Mouse (Mus musculus) MEL-GATA-1-ER (cell line): Measurements from ENCODE around the gene Ptprn2.
"Not testable (repeated sequence)": the region's sequence is repeated elsewhere in the genome, so short reads cannot be mapped to it uniquely, and the experiment has no call there.

Experiments
- DNase-seq: peaks from one replicate; pipeline ENCODE4 v3.0.0-alpha.2; 2012; ENCODE audit warnings: low read depth; ENCODE audit errors: extremely low read depth

Gene Ptprn2

DNA sequence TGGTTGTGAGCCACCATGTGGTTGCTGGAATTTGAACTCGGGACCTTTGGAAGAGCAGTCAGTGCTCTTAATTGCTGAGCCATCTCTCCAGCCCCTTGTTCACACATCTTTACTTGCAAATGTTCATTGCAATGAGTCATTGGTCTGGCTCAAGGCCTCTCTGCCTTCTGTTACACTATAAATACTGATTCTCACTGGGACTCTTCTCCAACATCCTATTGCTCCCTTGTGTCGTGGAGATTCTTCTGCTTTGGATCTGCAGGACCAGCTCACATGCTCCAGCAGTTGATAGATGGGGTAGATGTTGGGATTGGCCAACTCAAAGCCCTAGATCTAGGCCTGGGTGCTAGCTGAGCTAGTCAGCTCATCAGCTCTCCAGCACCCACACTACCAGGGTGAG, 28.3 kb downstream of the Ptprn2 start:
- DNase-seq, result not testable (repeated sequence)

DNA sequence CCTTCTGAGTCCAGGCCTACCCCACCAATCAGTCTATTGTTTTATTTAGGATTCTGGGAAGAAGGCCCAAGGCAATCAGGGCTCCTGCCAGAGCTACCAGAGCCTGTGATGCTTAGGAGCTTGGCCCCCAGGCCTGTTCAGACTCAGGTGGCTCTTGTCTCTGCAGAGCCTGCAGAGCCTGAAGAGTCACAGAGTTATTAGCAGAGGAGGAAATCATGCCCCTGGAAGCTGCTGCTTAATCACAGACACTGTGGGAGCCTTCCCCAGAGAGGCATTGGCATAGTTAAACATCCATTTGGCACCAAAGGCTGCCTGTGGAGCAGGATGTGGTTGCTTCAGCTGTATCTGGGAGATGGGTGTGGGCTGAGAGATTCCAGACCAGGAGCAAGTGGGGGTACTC, 30.3 kb downstream of the Ptprn2 start:
- no peak for DNase-seq

DNA sequence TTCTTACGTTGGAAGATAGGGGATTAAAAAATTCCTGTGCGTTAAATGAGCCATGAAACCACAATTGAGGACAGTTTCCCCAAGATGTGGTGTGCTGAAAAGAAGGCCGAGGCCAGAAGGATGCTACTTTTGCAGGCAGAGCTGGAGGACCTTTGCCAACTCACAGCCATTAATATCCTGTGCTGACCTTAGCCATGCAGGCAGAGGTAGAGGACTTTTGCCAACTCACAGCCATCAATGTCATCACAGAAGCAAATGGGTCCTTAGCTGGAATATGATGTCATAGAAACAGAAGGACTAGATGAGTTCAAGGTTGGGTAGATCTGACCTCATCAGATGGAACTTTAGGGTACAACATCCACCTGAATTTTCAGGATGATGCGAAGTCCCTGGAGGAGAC, 43.3 kb downstream of the Ptprn2 start:
- no peak for DNase-seq

DNA sequence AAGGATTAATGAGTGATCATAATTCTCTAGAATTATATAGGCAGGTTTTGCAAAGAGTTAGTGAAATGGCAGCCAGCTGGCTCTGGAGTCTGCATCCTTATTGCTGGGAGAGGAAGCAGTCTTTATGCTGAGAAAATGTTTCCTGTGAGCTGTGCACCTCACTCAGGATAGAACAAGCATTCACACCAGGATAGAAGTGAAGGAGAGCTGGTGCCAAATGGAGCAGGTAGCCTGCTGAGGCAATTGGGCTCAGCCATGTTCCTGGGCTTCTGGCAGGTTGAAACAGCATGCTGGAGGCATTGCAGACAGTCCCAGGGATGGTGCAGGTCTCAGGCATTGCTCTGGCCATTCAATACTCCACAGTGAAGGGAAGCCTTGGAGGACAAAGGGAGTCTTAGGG, 47.8 kb downstream of the Ptprn2 start:
- no peak for DNase-seq

DNA sequence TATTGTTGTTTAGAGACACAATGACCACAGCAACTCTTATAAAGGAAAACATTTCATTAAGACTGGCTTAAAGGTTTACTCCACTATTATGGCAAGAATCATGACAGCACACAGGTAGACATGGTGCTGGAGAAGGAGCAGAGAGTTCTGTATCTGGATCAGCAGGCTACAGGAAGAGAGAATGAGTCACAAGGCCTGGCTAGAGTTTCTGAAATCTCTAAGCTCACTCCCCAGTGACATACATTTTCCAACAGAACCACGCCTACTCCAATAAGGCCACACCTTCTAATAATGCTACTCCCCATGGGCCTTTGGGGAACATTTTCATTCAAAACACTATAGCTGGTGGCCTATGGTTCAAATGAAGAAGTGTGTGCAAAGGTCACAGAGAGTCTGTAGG, 53.8 kb downstream of the Ptprn2 start:
- DNase-seq, result no peak

DNA sequence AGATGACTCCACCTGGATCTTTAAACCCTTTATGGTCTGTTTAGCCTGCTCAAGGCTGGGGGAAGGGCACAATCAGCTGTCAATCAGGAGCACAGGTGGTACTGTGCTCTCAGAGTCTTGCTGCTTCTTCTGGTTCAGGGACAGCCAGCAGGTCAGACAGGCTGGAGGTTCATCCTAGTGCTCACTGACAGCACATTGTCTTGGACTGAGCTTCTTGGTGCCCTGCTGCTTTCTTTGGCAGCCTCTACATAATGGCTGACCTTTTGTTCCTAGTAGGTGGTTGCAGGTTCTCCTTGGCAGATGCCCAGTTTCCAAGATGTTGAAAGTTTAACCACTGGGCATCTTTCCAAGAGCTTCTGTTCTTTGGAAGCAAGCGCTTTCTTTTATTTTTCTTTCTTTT, 55.1 kb downstream of the Ptprn2 start:
- DNase-seq, result no peak

DNA sequence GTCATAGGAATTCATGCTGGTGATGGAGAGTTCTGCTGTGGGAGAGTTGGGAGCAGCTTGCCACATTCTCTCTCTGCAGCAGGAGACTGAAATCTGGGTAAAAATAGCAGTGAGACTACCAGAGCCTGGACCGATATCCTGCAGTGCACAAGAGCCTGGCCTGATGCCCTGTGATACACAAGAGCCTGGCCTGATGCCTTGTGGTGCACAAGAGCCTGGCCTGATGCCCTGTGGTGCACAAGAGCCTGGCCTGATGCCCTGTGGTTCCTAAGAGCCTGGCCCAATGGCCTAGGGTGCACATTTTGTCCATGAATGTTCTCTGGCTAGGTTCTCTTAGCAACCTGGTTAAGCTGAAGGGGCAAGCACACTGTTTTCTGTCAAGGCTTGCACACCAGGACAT, 64.5 kb downstream of the Ptprn2 start:
- DNase-seq, result no peak

DNA sequence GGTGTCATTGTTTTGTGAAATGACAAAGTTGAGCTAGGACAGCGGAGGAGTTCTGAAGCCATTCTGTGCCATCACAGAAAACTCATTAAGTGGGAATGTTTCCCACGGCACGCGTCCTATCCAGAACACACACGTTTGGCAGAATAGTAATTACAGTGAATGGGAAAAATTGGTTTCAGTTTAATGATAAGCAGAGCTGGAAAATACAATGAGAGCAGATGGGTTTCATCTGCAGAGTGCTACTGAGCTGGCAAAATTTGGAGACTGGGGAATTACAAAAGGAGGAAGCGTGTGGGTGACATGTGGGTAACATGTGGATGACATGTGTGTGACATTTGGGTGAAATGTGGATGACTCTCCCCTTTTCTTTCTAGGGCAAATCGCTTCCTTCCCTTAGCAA, 66.0 kb downstream of the Ptprn2 start:
- DNase-seq, result no peak

DNA sequence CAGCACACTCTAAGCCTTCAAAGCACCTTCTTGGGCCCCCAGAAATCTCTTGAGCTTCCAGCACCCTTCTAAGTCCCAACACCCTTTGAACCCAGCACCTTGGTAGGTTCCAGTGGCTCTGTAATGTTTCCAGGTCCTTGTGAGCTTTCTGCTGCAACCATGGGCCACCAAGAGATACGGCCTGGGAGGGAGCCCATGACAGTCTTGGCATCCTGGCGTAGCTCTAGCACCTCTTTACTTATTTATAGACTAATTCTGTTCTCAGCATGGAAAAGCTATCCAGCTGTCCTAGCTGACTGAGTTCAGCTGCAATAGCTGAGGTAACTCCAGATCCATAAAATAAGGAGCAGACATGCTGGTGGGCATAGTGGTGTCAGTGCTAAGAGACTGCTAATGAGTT, 66.8 kb downstream of the Ptprn2 start:
- no peak for DNase-seq

DNA sequence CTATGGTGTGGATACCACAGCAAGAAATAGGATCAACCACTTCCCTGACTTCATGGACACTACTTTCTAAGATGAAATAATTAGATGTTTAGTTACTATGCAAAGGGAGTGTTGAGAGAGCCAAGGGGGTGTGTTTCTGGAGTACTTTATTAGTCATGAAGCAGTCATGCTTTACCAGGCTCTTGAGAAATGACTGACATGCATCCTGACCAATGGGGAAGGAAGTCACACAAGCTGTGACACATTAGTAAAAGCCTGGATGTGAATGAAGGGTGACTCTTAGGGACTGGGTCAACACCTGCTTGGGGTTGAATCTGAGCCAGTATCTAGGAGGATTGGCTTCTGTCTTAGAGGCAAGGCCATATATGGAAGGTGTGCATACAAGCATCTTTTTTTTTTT, 67.8 kb downstream of the Ptprn2 start:
- DNase-seq, result no peak

DNA sequence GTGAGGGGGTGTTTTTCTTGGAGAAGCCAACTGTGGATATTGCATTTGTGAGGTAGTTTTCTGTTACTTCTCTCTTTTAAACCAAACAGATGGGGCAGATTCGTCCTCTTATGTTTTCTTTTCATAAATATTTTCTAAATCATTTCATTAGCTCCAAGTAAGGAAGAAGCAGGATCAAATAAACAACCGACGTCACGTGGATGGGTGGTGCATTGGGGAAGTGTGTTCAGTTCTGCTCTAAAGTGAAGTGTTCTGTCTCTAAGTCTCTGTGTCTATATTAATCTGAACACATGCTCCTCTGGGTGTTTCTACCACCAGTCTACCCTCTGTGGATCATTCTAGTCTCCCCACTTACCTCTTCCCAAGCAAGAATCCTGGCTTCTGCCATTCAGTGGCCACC, 70.4 kb downstream of the Ptprn2 start:
- no peak for DNase-seq

DNA sequence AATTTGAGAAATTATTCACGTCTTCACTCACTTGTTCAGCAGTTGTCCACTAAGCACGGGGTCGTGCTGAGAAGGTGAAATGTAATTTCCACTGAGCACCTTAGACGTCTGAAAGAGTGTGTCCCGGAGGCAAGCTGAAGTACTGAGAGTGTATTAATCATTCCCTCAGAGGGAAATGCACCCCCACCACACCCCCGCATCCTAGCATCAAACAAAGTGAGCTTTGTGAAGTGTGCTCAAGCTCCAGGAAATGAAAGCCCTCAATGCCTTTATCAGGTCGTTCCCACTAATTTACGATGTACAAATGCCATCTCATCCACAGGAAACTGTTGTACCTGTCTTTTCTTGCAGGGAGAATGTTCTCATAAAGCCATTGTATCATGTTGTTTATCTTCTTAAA, 78.9 kb downstream of the Ptprn2 start:
- DNase-seq, result no peak

DNA sequence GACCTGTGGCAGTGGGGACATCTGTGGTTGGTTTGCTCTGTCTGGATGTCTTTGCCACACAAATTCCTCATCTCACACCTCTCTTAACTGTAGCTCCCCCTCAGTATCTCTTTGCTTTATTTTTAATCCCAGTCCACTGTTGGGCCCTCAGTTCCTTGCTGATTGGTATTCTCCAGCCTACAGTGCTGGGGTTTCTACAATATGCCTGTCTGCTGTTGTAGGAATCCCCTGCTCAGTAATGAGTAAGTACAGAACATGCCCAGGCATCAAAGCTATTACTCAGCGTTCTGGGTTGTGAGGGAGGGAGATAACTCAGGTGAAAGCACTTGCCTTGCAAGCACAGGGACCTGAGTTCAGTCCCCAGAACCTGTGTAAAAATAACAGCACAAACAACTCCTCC, 81.2 kb downstream of the Ptprn2 start:
- no peak for DNase-seq

DNA sequence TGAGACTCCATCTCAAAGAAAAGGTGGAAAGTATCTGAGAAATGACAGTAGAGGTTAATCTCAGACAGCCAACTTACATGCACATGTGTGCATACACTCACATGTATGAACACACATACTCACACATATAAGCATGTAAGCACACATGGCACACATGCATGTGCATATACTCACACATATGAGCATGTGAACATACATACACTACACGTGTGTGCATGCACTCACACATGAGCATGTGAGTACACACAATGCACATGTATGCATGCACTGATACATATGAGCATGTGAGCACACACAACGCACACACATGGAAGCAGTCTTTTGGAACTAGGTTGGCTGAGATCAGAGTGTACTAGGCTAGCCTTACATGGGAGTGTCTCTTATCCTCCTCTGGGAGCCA, 81.7 kb downstream of the Ptprn2 start:
- DNase-seq, result no peak

DNA sequence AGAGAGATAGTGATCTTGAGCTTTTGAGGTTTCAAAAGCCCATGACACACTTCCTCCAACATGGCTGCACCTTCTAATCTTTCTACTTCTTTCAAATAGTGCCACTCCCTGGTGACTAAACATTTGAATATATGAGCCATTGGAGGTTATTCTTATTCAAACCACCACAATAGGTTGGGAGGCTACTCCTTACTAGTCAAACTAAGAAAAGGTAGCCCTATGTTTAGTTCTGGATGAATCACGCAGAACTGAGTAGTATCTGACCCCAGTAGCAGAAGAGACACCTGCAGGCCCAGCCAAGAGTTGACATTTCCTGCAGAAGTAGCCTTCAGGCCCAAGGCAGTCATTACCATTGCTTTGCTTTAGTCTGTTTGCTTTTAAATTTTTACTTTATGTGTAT, 84.0 kb downstream of the Ptprn2 start:
- no peak for DNase-seq

DNA sequence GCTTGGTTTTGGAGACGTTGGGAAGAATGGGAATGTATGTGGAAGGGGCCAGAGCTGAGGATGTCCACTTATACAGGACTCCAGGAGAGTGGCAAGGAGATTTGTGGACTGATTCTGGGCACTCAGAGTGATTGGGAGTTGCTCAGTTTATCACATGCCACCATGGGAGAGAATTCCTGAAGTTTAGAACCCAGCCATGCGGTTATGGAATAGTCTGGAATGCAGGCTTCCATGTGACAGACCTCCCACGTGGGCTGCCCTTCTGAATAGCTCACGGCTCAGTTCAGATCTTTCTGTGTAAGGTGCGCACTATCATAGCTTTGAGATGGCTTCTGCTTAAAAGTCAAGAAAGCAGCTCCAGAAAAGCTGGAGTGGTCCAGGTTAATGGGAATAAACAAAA, 88.6 kb downstream of the Ptprn2 start:
- DNase-seq, result no peak

DNA sequence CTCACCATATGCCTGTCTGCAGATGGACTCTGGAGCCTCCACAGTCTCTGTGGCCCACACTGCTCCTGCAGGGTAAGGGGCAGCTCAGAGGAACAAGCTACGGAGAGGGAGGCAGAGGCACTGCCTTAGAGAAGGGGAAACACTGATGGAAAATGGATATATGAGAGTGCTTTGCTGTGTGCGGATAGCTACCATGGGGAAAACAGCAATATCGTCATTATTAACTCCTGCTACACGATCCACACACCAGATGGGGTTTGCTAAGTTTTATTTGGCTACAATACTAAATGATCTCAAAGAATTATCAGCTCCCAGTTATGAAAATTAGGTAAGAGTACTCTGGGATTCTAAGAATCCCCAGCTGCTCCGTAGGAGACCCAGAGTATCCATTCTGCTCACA, 89.2 kb downstream of the Ptprn2 start:
- DNase-seq, result no peak

DNA sequence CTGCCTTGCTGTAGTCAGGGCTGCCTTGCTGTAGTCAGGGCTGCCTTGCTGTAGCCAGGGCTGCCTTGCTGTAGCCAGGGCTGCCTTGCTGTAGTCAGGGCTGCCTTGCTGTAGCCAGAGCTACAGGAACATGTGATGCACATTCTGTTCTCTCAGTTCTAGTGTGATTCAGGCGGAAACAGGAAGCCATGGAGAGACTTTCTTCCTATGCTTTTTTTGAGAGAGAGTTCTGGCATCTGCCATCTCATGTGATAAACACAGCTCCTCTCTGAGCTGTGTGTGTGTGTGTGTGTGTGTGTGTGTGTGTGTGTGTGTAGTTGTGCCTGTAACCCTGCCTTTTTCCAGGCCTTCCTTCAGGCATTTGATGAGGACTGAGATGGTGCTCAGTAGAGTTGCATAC, 92.4 kb downstream of the Ptprn2 start:
- not testable (repeated sequence) for DNase-seq

DNA sequence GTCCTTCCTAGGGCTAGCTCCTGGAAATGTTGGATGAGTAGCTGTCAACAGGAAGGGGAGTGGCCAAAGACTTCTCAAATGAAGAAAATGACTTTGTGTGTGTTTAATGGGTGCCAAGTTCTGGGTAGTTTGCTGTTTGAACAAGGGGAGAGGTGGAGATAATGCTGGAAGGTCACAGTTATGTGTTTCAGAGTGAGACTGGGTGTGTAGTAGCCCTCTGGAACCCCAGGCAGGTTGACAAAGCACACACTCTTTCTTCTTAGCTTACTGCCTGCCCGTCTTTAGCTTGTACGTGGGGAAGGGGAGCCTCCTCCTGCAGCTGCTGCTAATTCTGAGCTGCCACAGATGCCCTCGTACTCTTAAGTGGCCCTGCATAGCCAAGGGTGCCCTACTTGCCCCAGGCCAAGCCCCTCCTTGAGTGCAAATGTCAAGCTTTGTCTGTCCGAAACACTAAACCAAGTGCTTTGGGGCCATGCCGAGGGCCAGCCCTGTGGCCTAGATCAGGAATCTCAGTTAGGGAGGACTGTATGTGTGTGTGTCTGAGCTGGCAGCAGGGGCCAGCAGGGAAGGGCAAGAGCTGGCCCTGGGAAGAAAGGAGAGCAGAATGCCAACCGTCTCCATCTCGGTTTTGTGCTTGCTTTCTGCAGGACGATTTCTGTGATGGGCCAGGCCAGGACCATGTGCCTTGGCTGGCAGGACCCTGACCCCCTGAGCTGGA, 95.5 kb downstream of the Ptprn2 start:
- no peak for DNase-seq

DNA sequence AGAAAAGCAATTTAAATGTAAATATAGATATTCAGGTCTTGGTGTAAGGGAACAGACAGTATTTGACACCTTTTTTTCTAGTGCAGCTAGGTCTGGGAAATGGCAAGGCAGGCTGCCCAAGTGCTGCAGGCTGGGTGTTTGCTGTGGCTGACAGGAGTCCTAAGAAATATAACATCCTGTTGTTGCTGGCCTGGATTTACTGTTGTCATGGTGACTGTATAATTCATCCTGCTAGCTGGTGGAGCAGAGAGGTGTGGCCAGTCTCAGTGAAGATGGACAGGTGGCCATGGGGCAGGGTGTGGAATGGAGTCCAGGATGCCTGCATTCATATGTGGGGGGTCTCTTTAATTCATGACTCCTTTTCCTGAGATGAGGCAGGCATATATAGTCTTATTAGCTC, 96.3 kb downstream of the Ptprn2 start:
- no peak for DNase-seq

DNA sequence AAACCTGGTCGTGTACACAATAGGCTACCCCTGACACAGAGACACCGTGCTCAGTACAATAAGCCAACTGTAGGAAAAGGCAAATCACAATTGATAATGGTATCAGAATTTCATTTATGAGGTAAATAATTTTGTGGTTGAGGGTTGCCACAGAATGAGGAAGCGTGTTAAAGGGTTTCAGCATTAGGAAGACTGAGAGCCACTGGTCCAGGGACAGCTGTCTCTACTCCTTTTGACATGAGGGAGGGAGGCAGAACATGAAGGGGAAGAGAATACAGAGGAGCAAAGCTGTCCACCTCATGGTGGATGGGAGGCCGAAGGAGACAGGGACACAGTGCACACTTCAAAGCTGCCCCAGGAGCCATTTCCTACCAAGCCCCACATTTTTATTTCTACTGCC, 97.3 kb downstream of the Ptprn2 start:
- no peak for DNase-seq

DNA sequence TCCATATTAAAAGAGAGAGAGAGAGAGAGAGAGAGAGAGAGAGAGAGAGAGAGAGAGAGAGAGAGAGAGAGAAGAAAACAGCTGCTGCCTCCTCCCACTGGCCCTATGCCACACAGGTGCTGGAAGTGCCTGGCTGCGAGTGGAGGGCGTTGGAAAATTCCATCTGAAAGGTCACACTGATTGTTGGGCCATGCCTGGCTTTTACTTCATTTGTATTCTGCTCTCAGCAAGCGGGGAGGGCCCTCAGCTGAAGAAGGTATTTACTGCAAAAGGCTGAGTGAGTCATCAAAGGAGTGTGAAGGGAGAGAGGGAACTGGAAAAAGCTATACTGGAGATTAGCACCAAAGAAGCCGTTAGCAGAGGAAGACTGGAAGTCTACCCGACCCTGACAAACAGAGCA, 99.5 kb downstream of the Ptprn2 start:
- DNase-seq, result no peak

DNA sequence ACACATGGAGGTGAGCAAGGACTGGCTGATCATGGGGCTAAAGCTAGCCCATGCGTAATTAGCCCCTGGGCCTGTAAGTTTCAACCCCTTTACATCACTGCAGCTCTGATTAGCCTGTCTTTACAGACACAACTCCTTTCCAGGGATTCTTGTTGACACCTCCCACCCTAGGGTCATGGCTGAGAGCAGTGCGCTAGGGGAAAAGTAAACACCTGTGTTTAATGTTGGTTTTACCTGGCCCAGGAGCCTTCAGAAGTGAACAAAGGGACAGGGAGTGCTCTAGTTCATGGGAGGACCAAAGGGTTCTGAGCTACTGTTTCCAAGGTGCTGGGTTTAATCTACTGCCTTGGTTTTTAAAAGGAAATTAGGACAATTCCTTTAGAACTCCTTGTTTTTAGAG, 100.6 kb downstream of the Ptprn2 start:
- no peak for DNase-seq

DNA sequence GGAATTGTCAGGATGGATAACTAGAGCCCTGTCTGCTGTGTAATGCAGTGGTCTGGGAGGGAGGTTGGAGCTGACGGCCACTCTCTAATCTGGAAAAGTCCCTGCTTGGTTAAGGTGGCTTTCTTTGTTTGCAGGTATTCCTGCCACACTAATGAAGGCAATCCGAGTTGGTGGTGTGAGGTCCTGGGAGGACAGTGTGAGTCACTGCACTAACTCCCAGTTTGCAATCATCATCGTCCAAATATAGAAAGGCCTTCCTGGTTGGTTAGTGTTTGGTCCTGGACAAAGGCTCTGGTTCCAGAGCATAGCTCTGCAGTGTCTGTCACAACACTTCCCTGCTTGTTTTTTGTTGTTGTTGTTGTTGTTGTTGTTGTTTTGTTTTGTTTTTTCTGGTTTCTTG, 102.0 kb downstream of the Ptprn2 start:
- no peak for DNase-seq
